Mouse (Mus musculus): ENCODE data around the gene Tas2r134. TPM values are rescaled to one million over a fixed set of nuclear protein-coding genes. Genes with fewer than 3 reads are reported as not detected.

Tas2r134 gene
- polyA plus RNA-seq, 1 experiment from 2014 or later, result not detected

- WGBS, result 81% methylated on average over 7 of the region's 7 CpGs
- no peak for ATAC-seq
- H3K27ac ChIP-seq (ENCODE audit: low read length), result no peak overlapping the region
- H3K9ac ChIP-seq (ENCODE audit: low read depth, low read length), result no peak overlapping the region
- no peaks in the 10 kb centered on the region for H3K36me3 ChIP-seq (ENCODE audit: control insufficient read depth, insufficient read depth, low read length)
- no peak overlapping the region for H3K4me3 ChIP-seq (ENCODE audit: low read depth, low read length)
- no peaks in the 10 kb centered on the region for H3K9me3 ChIP-seq (replicated peaks; ENCODE audit: control insufficient read depth, low read length, poor library complexity, severe bottlenecking)
- H3K4me2 ChIP-seq (ENCODE audit: low read length), result no peak overlapping the region
- H3K4me1 ChIP-seq (ENCODE audit: control insufficient read depth, insufficient read depth, low read length), result no peaks in the 10 kb centered on the region
- H3K27me3 ChIP-seq (ENCODE audit: control insufficient read depth, insufficient read depth, low read depth, low read length), result no peaks in the 10 kb centered on the region
Measured at GRCm38 (mm10) chr2:51643244-51644139, 16.2 kb downstream of the Tas2r134 start.

- Histone ChIP-seq H3K9ac (ENCODE audit: low read depth, low read length) (no peak overlapping the region), H3K4me3 (ENCODE audit: low read depth, low read length) (no peak overlapping the region), H3K4me1 (ENCODE audit: control insufficient read depth, insufficient read depth, low read length) (no peaks in the 10 kb centered on the region), H3K9me3 (replicated peaks; ENCODE audit: control insufficient read depth, low read length, poor library complexity, severe bottlenecking) (no peaks in the 10 kb centered on the region), H3K36me3 (ENCODE audit: control insufficient read depth, insufficient read depth, low read length) (no peaks in the 10 kb centered on the region), H3K27me3 (ENCODE audit: control insufficient read depth, insufficient read depth, low read depth, low read length) (no peaks in the 10 kb centered on the region), H3K4me2 (ENCODE audit: low read length) (no peak overlapping the region), H3K27ac (ENCODE audit: low read length) (no peak overlapping the region)
- 94% methylated on average over 3 of the region's 3 CpGs for WGBS
- no peak for ATAC-seq
Measured at GRCm38 (mm10) chr2:51647972-51648371, 20.7 kb downstream of the Tas2r134 start.

GRCm38 (mm10) chr2:51649887-51650286 is 22.6 kb downstream of the Tas2r134 start:
- no peak overlapping the region for H3K27ac ChIP-seq (ENCODE audit: low read length)
- no peaks in the 10 kb centered on the region for H3K4me1 ChIP-seq (ENCODE audit: control insufficient read depth, insufficient read depth, low read length)
- no peak overlapping the region for H3K4me3 ChIP-seq (ENCODE audit: low read depth, low read length)
- 73% methylated on average over 1 of the region's 1 CpGs for WGBS
- no peak overlapping the region for H3K9ac ChIP-seq (ENCODE audit: low read depth, low read length)
- no peaks in the 10 kb centered on the region for H3K9me3 ChIP-seq (replicated peaks; ENCODE audit: control insufficient read depth, low read length, poor library complexity, severe bottlenecking)
- no peaks in the 10 kb centered on the region for H3K36me3 ChIP-seq (ENCODE audit: control insufficient read depth, insufficient read depth, low read length)
- no peaks in the 10 kb centered on the region for H3K27me3 ChIP-seq (ENCODE audit: control insufficient read depth, insufficient read depth, low read depth, low read length)
- ATAC-seq, result no peak
- H3K4me2 ChIP-seq (ENCODE audit: low read length), result no peak overlapping the region

- Histone ChIP-seq H3K27me3 (ENCODE audit: control insufficient read depth, insufficient read depth, low read depth, low read length) (no peaks in the 10 kb centered on the region), H3K9ac (ENCODE audit: low read depth, low read length) (no peak overlapping the region), H3K36me3 (ENCODE audit: control insufficient read depth, insufficient read depth, low read length) (no peaks in the 10 kb centered on the region), H3K9me3 (replicated peaks; ENCODE audit: control insufficient read depth, low read length, poor library complexity, severe bottlenecking) (no peaks in the 10 kb centered on the region), H3K4me3 (ENCODE audit: low read depth, low read length) (no peak overlapping the region), H3K27ac (ENCODE audit: low read length) (no peak overlapping the region), H3K4me2 (ENCODE audit: low read length) (no peak overlapping the region), H3K4me1 (ENCODE audit: control insufficient read depth, insufficient read depth, low read length) (no peaks in the 10 kb centered on the region)
- ATAC-seq, result no peak
- WGBS, result 95% methylated on average over 10 of the region's 10 CpGs
Measured at GRCm38 (mm10) chr2:51652086-51652485, 24.8 kb downstream of the Tas2r134 start.

- Histone ChIP-seq H3K27me3 (ENCODE audit: control insufficient read depth, insufficient read depth, low read depth, low read length) (no peaks in the 10 kb centered on the region), H3K4me2 (ENCODE audit: low read length) (no peak overlapping the region), H3K9ac (ENCODE audit: low read depth, low read length) (no peak overlapping the region), H3K36me3 (ENCODE audit: control insufficient read depth, insufficient read depth, low read length) (no peaks in the 10 kb centered on the region), H3K9me3 (replicated peaks; ENCODE audit: control insufficient read depth, low read length, poor library complexity, severe bottlenecking) (no peaks in the 10 kb centered on the region), H3K27ac (ENCODE audit: low read length) (no peak overlapping the region), H3K4me3 (ENCODE audit: low read depth, low read length) (no peak overlapping the region), H3K4me1 (ENCODE audit: control insufficient read depth, insufficient read depth, low read length) (no peaks in the 10 kb centered on the region)
- 36% methylated on average over 3 of the region's 3 CpGs for WGBS
- no peak for ATAC-seq
Measured at GRCm38 (mm10) chr2:51657684-51658083, 30.4 kb downstream of the Tas2r134 start.

- H3K4me2 ChIP-seq (ENCODE audit: low read length), result no peak overlapping the region
- WGBS, result 76% methylated on average over 5 of the region's 5 CpGs
- no peak overlapping the region for H3K9ac ChIP-seq (ENCODE audit: low read depth, low read length)
- no peak overlapping the region for H3K4me3 ChIP-seq (ENCODE audit: low read depth, low read length)
- no peak for ATAC-seq
- H3K27ac ChIP-seq (ENCODE audit: low read length), result no peak overlapping the region
- H3K4me1 ChIP-seq (ENCODE audit: control insufficient read depth, insufficient read depth, low read length), result no peaks in the 10 kb centered on the region
- no peaks in the 10 kb centered on the region for H3K27me3 ChIP-seq (ENCODE audit: control insufficient read depth, insufficient read depth, low read depth, low read length)
- H3K36me3 ChIP-seq (ENCODE audit: control insufficient read depth, insufficient read depth, low read length), result no peaks in the 10 kb centered on the region
- H3K9me3 ChIP-seq (replicated peaks; ENCODE audit: control insufficient read depth, low read length, poor library complexity, severe bottlenecking), result no peaks in the 10 kb centered on the region
Measured at GRCm38 (mm10) chr2:51658288-51658687, 31.0 kb downstream of the Tas2r134 start.

- no peak overlapping the region for H3K9ac ChIP-seq (ENCODE audit: low read depth, low read length)
- 89% methylated on average over 2 of the region's 2 CpGs for WGBS
- H3K4me1 ChIP-seq (ENCODE audit: control insufficient read depth, insufficient read depth, low read length), result no peaks in the 10 kb centered on the region
- H3K27me3 ChIP-seq (ENCODE audit: control insufficient read depth, insufficient read depth, low read depth, low read length), result no peaks in the 10 kb centered on the region
- no peak overlapping the region for H3K4me2 ChIP-seq (ENCODE audit: low read length)
- no peak for ATAC-seq
- no peak overlapping the region for H3K27ac ChIP-seq (ENCODE audit: low read length)
- H3K9me3 ChIP-seq (replicated peaks; ENCODE audit: control insufficient read depth, low read length, poor library complexity, severe bottlenecking), result no peaks in the 10 kb centered on the region
- H3K36me3 ChIP-seq (ENCODE audit: control insufficient read depth, insufficient read depth, low read length), result no peaks in the 10 kb centered on the region
- H3K4me3 ChIP-seq (ENCODE audit: low read depth, low read length), result no peak overlapping the region
Measured at GRCm38 (mm10) chr2:51674321-51674720, 47.0 kb downstream of the Tas2r134 start.
